Mouse (Mus musculus) E14TG2a.4 (cell line): ENCODE data around the gene Mink1.

Source experiments
- CTCF ChIP-seq: conservative IDR thresholded peaks from 2 replicates; pipeline ENCODE4 v1.5.1; 2014; ENCODE audit warnings: low read length
- NANOG ChIP-seq: IDR thresholded peaks from 2 replicates; pipeline ENCODE4 v1.6.1; 2014; ENCODE audit warnings: borderline replicate concordance, low read length, mixed read lengths
- POU5F1 ChIP-seq: IDR thresholded peaks from 2 replicates; pipeline ENCODE4 v1.6.1; 2014; ENCODE audit warnings: low read length, borderline replicate concordance

DNA sequence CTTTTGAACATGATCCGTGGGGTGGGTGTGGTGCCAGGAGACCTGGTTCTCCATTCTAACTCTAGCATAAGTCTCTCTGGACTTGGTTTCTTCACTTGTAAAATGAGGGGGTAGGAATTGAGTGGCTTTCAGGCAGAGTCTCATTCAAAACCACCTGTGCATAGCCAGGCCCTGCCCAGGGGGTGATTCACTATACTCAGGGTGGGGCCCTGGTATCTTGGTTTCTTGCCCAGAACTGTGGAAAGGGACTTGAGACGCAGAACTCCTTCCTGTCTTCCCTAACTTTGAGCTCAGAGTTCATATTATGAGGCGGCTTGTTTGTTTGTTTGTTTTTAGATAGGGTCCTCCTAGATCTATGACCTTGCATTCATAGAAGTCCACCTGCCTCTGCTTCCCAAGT is 14.5 kb downstream of the Mink1 start:
- TF ChIP-seq CTCF (no peak), POU5F1 (no peak), NANOG (no peak)
